Mouse (Mus musculus): Measurements from ENCODE around the gene Hsd17b1. TPM values are rescaled to one million over a fixed set of nuclear protein-coding genes. Genes with fewer than 3 reads are reported as not detected.

Hsd17b1 gene
- total RNA-seq (2021) = under 1 TPM in 1 of 2 experiments, not detected in 1; 0.18 TPM
- long read RNA-seq, experiment 1 = 0 reads
- long read RNA-seq, experiment 2 = 0 reads

DNA sequence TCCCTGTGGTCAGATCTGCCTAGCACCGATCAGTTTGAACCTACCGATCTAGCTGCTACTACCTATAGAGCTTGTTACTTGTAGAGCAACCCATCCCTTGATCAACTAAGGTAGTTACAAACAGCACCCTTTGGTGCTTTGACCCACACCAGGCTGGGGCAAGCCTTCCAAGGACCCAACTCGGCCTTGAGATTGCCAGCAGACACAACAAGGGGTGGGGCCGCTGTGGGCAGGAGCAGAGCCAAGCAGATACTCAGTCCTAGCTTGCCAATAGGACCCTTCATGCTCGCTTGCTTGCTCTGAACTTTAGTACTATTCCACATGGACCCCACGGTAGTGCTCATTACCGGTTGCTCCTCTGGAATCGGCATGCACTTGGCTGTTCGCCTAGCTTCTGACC, at the start of gene Hsd17b1:
Gene Hsd17b1 (plus strand): TSS at position 291 of the 400 bp plus-strand sequence.
- intact Hi-C loops (cut with DNase I) = no loop called here
- no peak for DNase-seq

DNA sequence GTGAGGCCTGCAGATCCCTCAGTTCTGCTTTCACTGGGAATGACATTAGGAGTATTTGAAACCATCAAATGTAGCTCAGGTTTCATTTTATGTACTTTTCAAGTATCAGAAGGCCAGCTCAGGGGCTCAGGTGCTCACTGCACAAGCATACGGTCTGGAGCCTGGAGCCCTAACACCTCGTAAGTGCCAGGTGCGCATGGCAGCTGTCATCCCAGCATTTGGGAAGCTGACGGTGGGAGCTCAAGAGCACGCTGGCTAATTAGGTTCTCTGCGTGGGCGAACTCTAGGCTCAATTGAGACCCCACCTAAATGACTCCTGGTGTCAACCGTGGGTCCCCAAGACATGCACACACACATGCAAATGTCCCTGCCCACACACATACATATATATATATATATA, 48.9 kb upstream of the Hsd17b1 start:
- H3K27ac ChIP-seq = peak overlapping the region; percentile 57
- intact Hi-C loops (cut with DNase I) = no loop called here
- no peak for TF ChIP-seq CTCF (IDR thresholded peaks at IDR 0.05)
- H3K4me3 ChIP-seq = no peak overlapping the region
- peak; percentile 35 for DNase-seq

More for the DNA sequence above, at the start of gene Hsd17b1:
- H3K27ac ChIP-seq = no peak within 1 kb of the TSS
- no peak within 1 kb of the TSS for H3K4me3 ChIP-seq
- no peak for TF ChIP-seq CTCF (IDR thresholded peaks at IDR 0.05)

DNA sequence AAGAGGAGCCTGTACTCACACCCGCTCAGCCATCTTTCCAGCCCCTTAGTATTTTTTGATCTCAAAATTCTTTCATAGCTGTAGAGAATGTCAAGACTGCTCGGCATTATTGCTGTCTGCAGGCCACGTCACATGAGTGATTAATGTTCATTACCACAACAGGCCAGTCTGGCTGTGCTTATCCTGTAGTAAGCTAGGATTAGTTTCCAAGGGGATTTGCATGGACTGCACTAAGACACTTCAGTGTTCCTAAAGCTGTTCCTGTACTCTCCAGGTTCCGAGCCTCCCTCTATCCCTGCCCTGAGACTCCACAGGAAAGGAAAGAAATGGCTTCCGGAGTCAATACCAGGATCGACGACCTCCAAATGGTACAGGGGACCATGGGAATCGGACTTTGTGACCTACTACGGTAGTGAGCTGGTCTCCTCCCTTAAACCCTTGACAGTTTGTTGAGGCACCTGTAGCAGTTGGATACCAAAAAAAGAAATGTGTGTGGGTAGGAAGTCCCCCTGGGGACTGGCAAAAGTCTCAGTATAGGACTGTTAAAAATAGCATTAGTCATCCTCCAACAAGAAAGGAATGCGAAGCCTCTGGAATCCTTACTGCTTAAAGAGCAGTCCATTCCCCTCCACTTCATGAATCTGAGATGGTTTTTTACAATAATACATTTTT, 47.9 kb upstream of the Hsd17b1 start:
- Histone ChIP-seq H3K4me3 (no peak overlapping the region), H3K27ac (peak overlapping the region; percentile 82)
- intact Hi-C loops (cut with DNase I) = no loop called here
- TF ChIP-seq CTCF (IDR thresholded peaks at IDR 0.05) = no peak
- DNase-seq = no peak

DNA sequence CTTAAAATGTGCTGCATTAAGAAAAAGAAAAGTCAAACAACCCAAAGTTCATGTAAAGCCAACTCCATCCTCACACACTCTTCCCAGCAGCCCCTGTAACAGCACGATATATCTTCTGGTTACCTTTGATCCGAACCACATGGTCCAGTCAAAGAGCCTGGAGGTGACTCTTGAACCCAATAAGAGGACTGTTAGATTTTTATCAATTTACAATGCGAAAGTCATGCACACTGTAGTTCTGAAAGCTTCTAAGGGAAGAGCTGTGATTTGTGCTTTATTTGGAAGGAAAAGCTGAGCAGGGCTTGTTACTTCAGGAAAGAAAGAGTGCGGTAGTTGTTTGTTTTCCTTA, 47.4 kb upstream of the Hsd17b1 start:
- no peak for DNase-seq
- Histone ChIP-seq H3K27ac (peak overlapping the region; percentile 82), H3K4me3 (no peak overlapping the region)
- no peak for TF ChIP-seq CTCF (IDR thresholded peaks at IDR 0.05)
- intact Hi-C loops (cut with DNase I) = no loop called here

DNA sequence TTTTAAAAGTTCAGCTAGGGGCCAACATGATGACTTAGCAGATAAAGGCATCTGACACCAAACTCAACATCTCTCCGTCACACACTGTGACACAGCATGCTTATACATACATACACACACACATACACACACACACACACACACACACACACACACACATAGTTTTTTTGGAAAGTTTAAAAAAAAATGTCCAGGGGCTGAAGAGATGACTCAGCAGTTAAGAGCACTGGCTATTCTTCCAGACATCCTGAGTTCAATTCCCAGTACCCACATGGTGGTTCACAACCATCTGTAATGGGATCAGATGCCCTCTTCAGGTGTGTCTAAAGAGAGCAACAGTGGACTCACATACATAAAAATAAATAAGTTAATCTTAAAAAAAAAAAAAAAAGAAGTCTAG, 46.7 kb upstream of the Hsd17b1 start:
- DNase-seq = no peak
- TF ChIP-seq CTCF (IDR thresholded peaks at IDR 0.05) = no peak
- intact Hi-C loops (cut with DNase I) = no loop called here
- no peak overlapping the region for H3K27ac ChIP-seq
- H3K4me3 ChIP-seq = no peak overlapping the region

DNA sequence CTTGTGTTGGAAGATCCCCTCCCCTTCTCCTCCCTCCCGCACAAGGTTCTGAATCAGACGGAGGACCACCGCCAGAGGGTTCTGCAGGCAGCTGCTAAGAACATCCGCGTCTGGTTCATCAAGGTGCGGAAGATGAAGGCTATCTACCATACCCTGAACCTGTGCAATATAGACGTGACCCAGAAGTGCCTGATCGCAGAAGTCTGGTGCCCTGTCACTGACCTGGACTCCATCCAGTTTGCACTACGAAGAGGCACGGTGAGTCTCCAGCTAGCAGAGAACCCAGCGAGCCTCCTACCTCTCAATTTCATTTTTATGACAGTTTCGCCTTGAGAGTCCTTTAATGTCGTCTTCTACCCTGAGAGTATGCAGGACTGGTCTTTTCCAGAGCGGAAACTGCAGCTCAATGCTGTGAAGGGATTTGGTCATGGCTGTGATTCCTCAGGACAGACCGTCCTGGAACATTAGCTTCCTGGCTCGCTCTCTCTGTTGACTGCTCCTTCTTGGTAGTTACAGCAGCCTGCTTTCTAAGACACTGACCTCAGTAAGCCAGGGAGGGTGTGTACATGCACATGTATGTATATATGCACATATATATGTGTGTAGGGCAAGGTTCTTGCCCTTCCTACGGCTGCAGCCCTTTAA, 44.2 kb upstream of the Hsd17b1 start:
- TF ChIP-seq CTCF (IDR thresholded peaks at IDR 0.05) = no peak
- intact Hi-C loops (cut with DNase I) = no loop called here
- H3K4me3 ChIP-seq = no peak overlapping the region
- H3K27ac ChIP-seq = peak overlapping the region; percentile 58
- no peak for DNase-seq

DNA sequence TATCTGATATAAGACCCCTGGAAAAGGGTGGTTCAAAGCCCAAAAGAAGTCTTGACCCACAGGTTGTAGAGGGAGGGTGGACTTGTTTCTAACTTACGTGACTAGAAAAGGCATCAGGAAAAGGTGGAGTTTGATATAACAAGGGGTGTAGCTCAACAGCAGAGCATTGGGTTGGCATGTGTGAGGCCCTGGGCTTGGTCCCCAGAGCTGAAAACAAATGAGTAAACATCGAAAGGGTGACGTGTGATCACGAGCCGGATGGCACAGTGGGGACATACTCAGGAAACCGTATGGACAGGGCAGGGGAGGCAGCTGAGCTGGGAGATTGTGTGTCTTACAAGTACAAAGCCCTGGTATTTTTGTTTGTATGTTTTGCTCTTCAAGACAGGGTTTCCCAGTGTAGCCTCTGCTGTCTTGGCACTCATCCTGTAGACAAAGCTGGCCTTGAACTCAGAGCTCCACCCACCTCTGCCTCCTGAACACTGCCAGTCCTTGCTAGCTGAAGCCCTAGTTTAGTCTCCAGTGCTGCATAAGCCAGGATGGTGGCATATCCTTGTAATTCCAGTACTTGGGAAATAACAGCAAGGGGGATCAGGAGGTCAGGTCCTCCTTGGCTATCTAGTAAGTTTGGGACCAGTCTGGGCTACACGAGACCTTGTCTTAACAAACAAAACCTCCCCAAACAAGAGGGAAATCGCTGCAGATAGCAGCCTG, 43.4 kb upstream of the Hsd17b1 start:
- TF ChIP-seq CTCF (IDR thresholded peaks at IDR 0.05) = no peak
- intact Hi-C loops (cut with DNase I) = no loop called here
- Histone ChIP-seq H3K27ac (peak overlapping the region; percentile 58), H3K4me3 (no peak overlapping the region)
- DNase-seq = no peak

DNA sequence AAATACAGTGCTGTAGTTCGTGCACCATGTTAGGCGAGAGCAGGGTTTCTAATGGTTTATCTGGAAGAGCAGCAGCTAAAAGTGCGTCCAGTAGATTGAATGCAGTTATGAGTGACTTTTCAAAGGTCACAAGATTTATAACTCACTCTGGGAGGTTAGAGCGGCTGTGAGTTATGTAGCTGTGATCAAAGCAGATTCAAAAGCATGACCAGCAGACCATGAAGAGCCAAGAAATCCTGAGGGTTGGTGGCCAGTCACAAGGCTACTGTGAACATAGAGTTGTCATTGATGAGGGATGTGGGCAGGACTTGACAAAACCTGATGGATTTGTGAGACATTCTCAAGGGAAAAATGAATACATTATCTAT, 42.9 kb upstream of the Hsd17b1 start:
- no peak overlapping the region for H3K4me3 ChIP-seq
- DNase-seq = no peak
- no peak for TF ChIP-seq CTCF (IDR thresholded peaks at IDR 0.05)
- H3K27ac ChIP-seq = peak overlapping the region; percentile 58; the same call in 1 of the 2 replicates
- intact Hi-C loops (cut with DNase I) = no loop called here

DNA sequence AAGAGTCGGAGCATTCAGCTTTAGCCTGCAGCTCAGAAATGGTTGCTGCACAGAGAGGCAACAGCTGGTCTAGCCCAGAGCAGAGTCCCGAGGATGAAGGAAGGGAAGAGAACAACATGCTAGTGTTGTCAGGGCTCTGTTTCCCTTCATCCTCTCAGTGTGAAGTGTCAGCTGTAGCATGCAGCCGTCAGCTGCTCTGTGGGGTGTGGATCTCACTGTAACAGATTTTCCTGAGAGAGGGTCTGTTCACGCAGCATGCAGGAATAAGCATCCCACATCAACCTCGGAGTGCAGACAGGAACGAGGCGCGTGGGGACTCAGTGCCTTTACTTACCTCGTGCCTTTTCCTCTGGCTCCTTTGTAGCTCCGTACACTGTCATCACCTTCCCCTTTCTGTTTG, 40.4 kb upstream of the Hsd17b1 start:
- H3K27ac ChIP-seq = no peak overlapping the region
- intact Hi-C loops (cut with DNase I) = no loop called here
- DNase-seq = no peak
- H3K4me3 ChIP-seq = no peak overlapping the region
- TF ChIP-seq CTCF (IDR thresholded peaks at IDR 0.05) = no peak

DNA sequence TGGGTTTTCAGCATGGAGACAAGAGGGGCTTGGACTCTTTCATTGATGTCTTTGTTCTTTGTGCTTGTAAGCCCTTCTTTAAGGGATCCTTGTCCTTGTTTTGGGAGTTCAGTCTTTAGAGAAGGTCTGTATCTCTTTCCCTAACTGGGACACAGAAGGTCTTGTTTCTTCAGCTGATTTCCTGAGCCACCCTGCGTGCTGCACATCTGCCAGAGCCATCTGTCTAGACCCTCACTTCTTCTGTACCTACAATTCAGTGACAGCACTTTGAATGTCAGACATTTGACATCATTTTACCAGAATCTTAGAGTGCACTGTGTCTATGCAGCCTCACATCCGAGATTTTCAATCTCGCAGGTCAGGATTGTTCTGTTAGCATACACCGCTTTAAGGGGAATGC, 32.4 kb upstream of the Hsd17b1 start:
- no peak overlapping the region for H3K27ac ChIP-seq
- H3K4me3 ChIP-seq = no peak overlapping the region
- intact Hi-C loops (cut with DNase I) = no loop called here
- no peak for DNase-seq
- TF ChIP-seq CTCF (IDR thresholded peaks at IDR 0.05) = no peak

DNA sequence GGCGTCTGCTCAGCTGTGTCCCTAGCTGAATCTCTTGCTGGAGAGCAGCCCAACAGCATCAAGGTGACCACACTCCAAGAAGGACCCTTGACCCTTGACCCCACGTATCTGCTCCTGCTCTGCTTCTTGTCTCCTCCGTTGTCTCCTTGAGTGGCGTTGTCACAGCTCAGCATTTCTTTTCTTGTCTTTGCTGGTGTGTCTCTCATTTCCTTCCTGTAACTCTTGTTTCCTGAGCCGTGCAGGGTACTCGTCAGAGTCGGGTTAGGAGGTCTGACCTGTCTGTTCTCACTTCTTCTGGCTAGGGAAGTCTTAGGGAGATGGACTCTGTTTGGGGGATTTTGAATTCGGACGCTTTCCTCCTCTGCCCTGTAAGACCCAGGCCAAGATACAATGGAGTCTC, 31.8 kb upstream of the Hsd17b1 start:
- no peak for DNase-seq
- Histone ChIP-seq H3K27ac (no peak overlapping the region), H3K4me3 (no peak overlapping the region)
- no peak for TF ChIP-seq CTCF (IDR thresholded peaks at IDR 0.05)
- intact Hi-C loops (cut with DNase I) = no loop called here

DNA sequence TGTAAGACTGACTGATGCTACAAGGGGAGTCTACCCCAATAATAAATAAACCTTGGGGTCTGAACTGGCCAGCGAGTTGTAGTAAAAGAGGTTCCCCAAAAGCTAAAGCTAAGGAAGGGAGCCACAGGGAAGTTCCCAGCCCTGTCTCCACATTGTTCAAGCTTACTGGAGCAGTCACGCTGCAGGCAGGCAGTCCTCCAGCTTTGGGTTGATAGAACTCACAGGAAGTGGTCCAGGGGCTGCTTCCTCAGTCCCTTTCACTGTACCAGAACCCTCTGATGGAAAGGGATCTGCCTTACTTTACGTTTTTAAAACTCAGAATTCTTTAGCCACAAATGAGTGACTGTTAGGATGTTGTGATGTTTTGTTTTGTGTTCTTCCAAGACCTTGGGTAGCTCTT, 30.7 kb upstream of the Hsd17b1 start:
- no peak overlapping the region for H3K4me3 ChIP-seq
- TF ChIP-seq CTCF (IDR thresholded peaks at IDR 0.05) = no peak
- intact Hi-C loops (cut with DNase I) = no loop called here
- no peak for DNase-seq
- H3K27ac ChIP-seq = no peak overlapping the region

DNA sequence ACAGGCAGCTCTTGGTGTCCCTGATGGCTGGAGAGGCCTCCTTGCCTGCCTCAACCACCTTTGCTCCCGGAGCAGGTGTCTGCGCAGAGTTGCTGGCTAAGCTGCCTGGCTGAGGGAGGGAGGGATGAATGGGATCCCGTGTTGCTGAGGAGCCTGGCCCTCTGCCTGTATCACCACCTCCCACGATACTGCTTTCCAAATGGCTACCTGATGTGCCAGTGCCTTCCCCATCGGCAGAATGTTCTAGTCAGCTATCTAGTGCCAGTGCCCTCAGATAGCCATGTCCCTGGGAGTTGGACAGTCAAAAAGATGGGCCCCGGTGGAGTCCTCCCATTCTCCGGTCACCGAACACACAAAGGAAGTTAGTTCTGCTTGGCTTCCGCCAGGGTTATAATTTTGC, 27.9 kb upstream of the Hsd17b1 start:
- 0 out of 2 replicates have a peak overlapping the region, but pooled peaks have one; percentile 3 for H3K27ac ChIP-seq
- no peak for TF ChIP-seq CTCF (IDR thresholded peaks at IDR 0.05)
- no peak for DNase-seq
- no peak overlapping the region for H3K4me3 ChIP-seq
- intact Hi-C loops (cut with DNase I) = no loop called here
